Mouse (Mus musculus) left cerebral cortex, postnatal 36 days (tissue): ENCODE measurements around the gene Pomgnt1. TPM values are rescaled to one million over a fixed set of nuclear protein-coding genes. Genes with fewer than 3 reads are reported as not detected.

Experiments
- DNase-seq, 2 experiments: peaks; one replicate each; pipeline ENCODE4 v3.0.0; 2021 to 2022; ENCODE audit warnings: low spot score in 2 of 2, mixed read lengths in 1 of 2
- intact Hi-C: fragments of 180-260 bp; cut with DNase I; formaldehyde crosslinking; loops from one replicate; pipeline ENCODE4 v1.15.1; 2025
- total RNA-seq, 2 experiments: library from RNA; stranded (reverse); gene quantifications; 2 replicates each; pipeline ENCODE4 v1.2.3; 2021

Gene Pomgnt1
- total RNA-seq, 2 experiments from 2014 or later: 80.5 to 84.2 TPM

GRCm38 (mm10) chr4:116167404-116167803, 43.8 kb downstream of the Pomgnt1 start, which contains the start of gene Tspan1:
Gene Tspan1, minus strand, starts transcription at chr4:116167601.
- DNase-seq: no peak
- intact Hi-C loops: loop anchor here (10.0 kb wide), 1 partner anchor 387 kb away; the partner anchor contains the start of genes Gpbp1l1 and Tmem69

GRCm38 (mm10) chr4:116168617-116169352, 45.1 kb downstream of the Pomgnt1 start:
- peak; percentile 64 to 69 for DNase-seq
- intact Hi-C loops: loop anchor here (2.0 to 10.0 kb wide), 2 partner anchors 114 to 386 kb away; partner anchors contain the start of genes Gpbp1l1 and Tmem69

GRCm38 (mm10) chr4:116169353-116169672, 45.7 kb downstream of the Pomgnt1 start:
- no peak for DNase-seq
- intact Hi-C loops: loop anchor here (2.0 to 10.0 kb wide), 2 partner anchors 113 to 385 kb away; partner anchors contain the start of genes Gpbp1l1 and Tmem69

- no peak for DNase-seq
- intact Hi-C loops: no loop called here
Measured at GRCm38 (mm10) chr4:116173072-116173471, 49.4 kb downstream of the Pomgnt1 start, which contains the start of the genes 1700042G07Rik and Gm49337. Gene 1700042G07Rik, plus strand, starts transcription at chr4:116173372. Gene Gm49337, plus strand, starts transcription at chr4:116173384.

- no peak for DNase-seq
- intact Hi-C loops: no loop called here
Measured at GRCm38 (mm10) chr4:116173752-116174151, 50.1 kb downstream of the Pomgnt1 start.

- DNase-seq: no peak
Measured at GRCm38 (mm10) chr4:116174466-116175116, 51.0 kb downstream of the Pomgnt1 start.

GRCm38 (mm10) chr4:116175136-116175535, 51.5 kb downstream of the Pomgnt1 start:
- intact Hi-C loops: no loop called here
- no peak for DNase-seq

More at GRCm38 (mm10) chr4:116174466-116175116, 51.0 kb downstream of the Pomgnt1 start:
- intact Hi-C loops: no loop called here

GRCm38 (mm10) chr4:116175711-116176542, 52.3 kb downstream of the Pomgnt1 start:
- DNase-seq: peak; percentile 72 to 73
- intact Hi-C loops: loop anchor here (1.0 kb wide), 1 partner anchor 45 kb away; the partner anchor contains the start of gene Pik3r3

- intact Hi-C loops: loop anchor here (1.0 kb wide), 1 partner anchor 45 kb away; the partner anchor contains the start of gene Pik3r3
- peak; percentile 71 to 86 for DNase-seq
Measured at GRCm38 (mm10) chr4:116176543-116176988, 52.9 kb downstream of the Pomgnt1 start.

GRCm38 (mm10) chr4:116177140-116177539, 53.5 kb downstream of the Pomgnt1 start:
- intact Hi-C loops: no loop called here

GRCm38 (mm10) chr4:116182079-116182478, 58.4 kb downstream of the Pomgnt1 start:
- intact Hi-C loops: no loop called here
- no peak for DNase-seq

More at GRCm38 (mm10) chr4:116177140-116177539, 53.5 kb downstream of the Pomgnt1 start:
- no peak for DNase-seq

- intact Hi-C loops: no loop called here
- DNase-seq: peak in 1 of 2 experiments; percentile 52
Measured at GRCm38 (mm10) chr4:116182745-116183144, 59.1 kb downstream of the Pomgnt1 start.

- DNase-seq: no peak
- intact Hi-C loops: no loop called here
Measured at GRCm38 (mm10) chr4:116185083-116185482, 61.4 kb downstream of the Pomgnt1 start.

GRCm38 (mm10) chr4:116192286-116192835, 68.7 kb downstream of the Pomgnt1 start:
- intact Hi-C loops: no loop called here
- no peak for DNase-seq

- DNase-seq: no peak
- intact Hi-C loops: no loop called here
Measured at GRCm38 (mm10) chr4:116193583-116194383, 70.1 kb downstream of the Pomgnt1 start.

GRCm38 (mm10) chr4:116198422-116198821, 74.8 kb downstream of the Pomgnt1 start:
- intact Hi-C loops: no loop called here
- DNase-seq: no peak

- intact Hi-C loops: no loop called here
Measured at GRCm38 (mm10) chr4:116204422-116204821, 80.8 kb downstream of the Pomgnt1 start.

GRCm38 (mm10) chr4:116206531-116206930, 82.9 kb downstream of the Pomgnt1 start:
- intact Hi-C loops: no loop called here
- DNase-seq: no peak

More at GRCm38 (mm10) chr4:116204422-116204821, 80.8 kb downstream of the Pomgnt1 start:
- DNase-seq: no peak
